Mouse (Mus musculus) fibroblast of lung, adult 2 months (primary cell): Measurements from ENCODE around the gene Atp5d.

ENCODE experiments used
- DNase-seq: peaks from one replicate; pipeline ENCODE4 v3.0.0-alpha.2; 2011; ENCODE audit warnings: low read depth

The Atp5d gene

GRCm38 (mm10) chr10:80138553-80139438 lies at the start of gene Atp5d:
TSS of gene Atp5d (plus strand) at chr10:80138632.
- DNase-seq = no peak

GRCm38 (mm10) chr10:80089146-80089545 lies 49.3 kb upstream of the Atp5d start:
- DNase-seq = no peak

- no peak for DNase-seq
Measured at GRCm38 (mm10) chr10:80091527-80091926, 46.9 kb upstream of the Atp5d start.

GRCm38 (mm10) chr10:80092690-80093089 lies 45.7 kb upstream of the Atp5d start:
- no peak for DNase-seq

- no peak for DNase-seq
Measured at GRCm38 (mm10) chr10:80094085-80094484, 44.3 kb upstream of the Atp5d start.

GRCm38 (mm10) chr10:80094684-80095083 lies 43.7 kb upstream of the Atp5d start:
- no peak for DNase-seq

GRCm38 (mm10) chr10:80095547-80095946 lies 42.9 kb upstream of the Atp5d start:
- no peak for DNase-seq

- no peak for DNase-seq
Measured at GRCm38 (mm10) chr10:80097275-80097674, 41.2 kb upstream of the Atp5d start.

GRCm38 (mm10) chr10:80098630-80099029 lies 39.8 kb upstream of the Atp5d start:
- DNase-seq = no peak

- no peak for DNase-seq
Measured at GRCm38 (mm10) chr10:80100982-80101381, 37.5 kb upstream of the Atp5d start.

- DNase-seq = no peak
Measured at GRCm38 (mm10) chr10:80102216-80102915, 36.1 kb upstream of the Atp5d start.

GRCm38 (mm10) chr10:80103032-80103431 lies 35.4 kb upstream of the Atp5d start:
- DNase-seq = no peak

- peak; percentile 78 for DNase-seq
Measured at GRCm38 (mm10) chr10:80104181-80104580, 34.3 kb upstream of the Atp5d start.

- no peak for DNase-seq
Measured at GRCm38 (mm10) chr10:80105460-80105859, 33.0 kb upstream of the Atp5d start, which contains the start of gene Sbno2. TSS of gene Sbno2 (minus strand) at chr10:80105571.

- no peak for DNase-seq
Measured at GRCm38 (mm10) chr10:80105926-80106325, 32.5 kb upstream of the Atp5d start.

GRCm38 (mm10) chr10:80107678-80108077 lies 30.8 kb upstream of the Atp5d start:
- DNase-seq = peak; percentile 57

GRCm38 (mm10) chr10:80114341-80115284 lies 23.8 kb upstream of the Atp5d start:
- DNase-seq = peak; percentile 75

- DNase-seq = peak; percentile 100
Measured at GRCm38 (mm10) chr10:80115290-80115943, 23.0 kb upstream of the Atp5d start, which contains the start of gene Stk11. TSS of gene Stk11 (plus strand) at chr10:80115803.

- DNase-seq = no peak
Measured at GRCm38 (mm10) chr10:80115944-80116335, 22.5 kb upstream of the Atp5d start.

- DNase-seq = no peak
Measured at GRCm38 (mm10) chr10:80116563-80116926, 21.9 kb upstream of the Atp5d start.

GRCm38 (mm10) chr10:80116927-80117691 lies 21.3 kb upstream of the Atp5d start:
- no peak for DNase-seq
